Mouse (Mus musculus) kidney, embryonic 14.5 days (tissue): ENCODE measurements around the gene Tle3. TPM values are rescaled to one million over a fixed set of nuclear protein-coding genes. Genes with fewer than 3 reads are reported as not detected.

ENCODE experiments used
- ATAC-seq: fragments of 200-750 bp; cut with Nextera tagmentation; 2 replicates; pipeline ENCODE4 v1.8.0; 2017; ENCODE audit warnings: moderate number of reproducible peaks, mild to moderate bottlenecking, moderate TSS enrichment, moderate library complexity; ENCODE audit not compliant: low FRiP score, low TSS enrichment
- H3K27ac ChIP-seq: fragments of 300-500 bp; sonication (generic); 2 replicates; pipeline ENCODE4 v1.5.1; 2014; ENCODE audit warnings: low read depth, mild to moderate bottlenecking, low read length, moderate library complexity, mixed read lengths
- H3K27me3 ChIP-seq: fragments of 300-500 bp; sonication (generic); 2 replicates; pipeline ENCODE4 v1.6.1; 2014; ENCODE audit warnings: mild to moderate bottlenecking, low read length; ENCODE audit not compliant: control insufficient read depth, insufficient read depth
- H3K36me3 ChIP-seq: fragments of 300-500 bp; sonication (generic); 2 replicates; pipeline ENCODE4 v1.6.1; 2014; ENCODE audit warnings: low read length, mixed read lengths; ENCODE audit not compliant: control insufficient read depth, insufficient read depth
- H3K4me1 ChIP-seq: fragments of 300-500 bp; sonication (generic); 2 replicates; pipeline ENCODE4 v1.6.1; 2014; ENCODE audit warnings: low read length, mixed read lengths; ENCODE audit not compliant: control insufficient read depth, insufficient read depth
- H3K4me2 ChIP-seq: fragments of 300-500 bp; sonication (generic); replicated peaks from 2 replicates; pipeline ENCODE4 v1.6.1; 2014; ENCODE audit warnings: low read depth, mild to moderate bottlenecking, low read length
- H3K4me3 ChIP-seq: fragments of 300-500 bp; sonication (generic); 2 replicates; pipeline ENCODE4 v1.5.1; 2014; ENCODE audit warnings: mild to moderate bottlenecking, low read length
- H3K9ac ChIP-seq: fragments of 300-500 bp; sonication (generic); 2 replicates; pipeline ENCODE4 v1.6.1; 2014; ENCODE audit warnings: low read depth, mild to moderate bottlenecking, low read length, moderate library complexity
- H3K9me3 ChIP-seq: fragments of 300-500 bp; sonication (generic); 2 replicates; pipeline ENCODE4 v1.6.1; 2016; ENCODE audit warnings: low read length; ENCODE audit not compliant: control insufficient read depth
- WGBS: fragments of 180-500 bp; shearing (Covaris S2); extraction: QIAGEN DNeasy Blood & Tissue Kit; methylation state at CpG from one replicate; pipeline ENCODE4 v1.1.7; 2014; 5-methylcytosine and 5-hydroxymethylcytosine counted together
- polyA plus RNA-seq: library from polyadenylated mRNA; unstranded; fragments of >200 nt; fragmentation: Nextera tagmentation; extraction: Ambion mirVana; gene quantifications from 2 replicates; pipeline ENCODE4 v1.2.1, GENCODE M21; 2014

Gene Tle3
- polyA plus RNA-seq, 1 experiment from 2014 or later = 33.7 TPM

DNA sequence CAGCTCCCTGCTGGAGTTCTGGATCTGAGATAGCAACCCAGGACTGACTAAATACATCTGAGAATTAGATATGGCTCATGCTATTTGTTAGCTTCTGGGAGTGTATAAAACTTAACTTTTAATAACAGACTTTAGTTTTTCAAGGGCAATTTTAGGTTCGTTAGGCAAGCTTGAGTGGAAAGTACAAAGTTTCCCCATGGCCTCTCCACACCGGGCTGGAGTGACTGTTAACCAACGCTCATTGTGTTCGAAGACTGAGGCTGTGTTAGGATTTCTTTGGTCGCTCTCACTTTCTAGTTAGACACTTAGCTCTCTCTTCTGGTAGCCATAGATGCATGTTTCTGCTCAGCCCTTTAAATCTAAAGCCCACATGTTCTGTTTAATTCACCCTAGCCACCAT lies 21.7 kb downstream of the Tle3 start:
- no peak overlapping the region for H3K27ac ChIP-seq
- 91% methylated on average over 5 of the region's 5 CpGs for WGBS
- H3K36me3 ChIP-seq = peaks cover 61% of the 10 kb centered on the region
- no peak overlapping the region for H3K4me3 ChIP-seq
- H3K4me2 ChIP-seq = no peak overlapping the region
- 0 out of 2 replicates have a peak, but pooled peaks cover 3% of the 10 kb centered on the region for H3K27me3 ChIP-seq
- H3K9me3 ChIP-seq = no peaks in the 10 kb centered on the region
- no peak overlapping the region for H3K9ac ChIP-seq
- H3K4me1 ChIP-seq = peaks cover 35% of the 10 kb centered on the region
- ATAC-seq = no peak

DNA sequence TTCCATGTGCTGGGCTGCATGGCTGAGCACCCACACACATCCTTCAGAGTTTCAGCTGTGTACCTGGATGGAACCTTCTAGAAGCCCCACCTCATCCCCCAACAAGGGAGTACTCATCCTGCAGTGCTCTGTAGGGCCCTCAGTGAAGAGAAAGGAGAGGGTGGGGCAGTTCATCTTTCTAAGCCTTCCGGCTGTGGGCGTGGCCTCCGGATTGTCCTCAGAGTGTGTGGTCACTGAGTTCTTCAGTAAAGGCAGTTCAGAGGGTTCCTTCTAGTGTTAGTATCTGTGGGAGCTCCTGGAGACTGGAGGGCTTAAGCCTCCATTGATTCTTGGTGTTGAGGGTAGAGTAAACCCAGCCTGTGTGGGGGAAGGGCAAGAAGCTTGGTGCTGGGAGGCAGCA lies 22.9 kb downstream of the Tle3 start:
- Histone ChIP-seq H3K4me2 (no peak overlapping the region), H3K9ac (no peak overlapping the region), H3K36me3 (peaks cover 71% of the 10 kb centered on the region), H3K27ac (no peak overlapping the region), H3K4me3 (no peak overlapping the region), H3K4me1 (peaks cover 29% of the 10 kb centered on the region), H3K27me3 (0 out of 2 replicates have a peak, but pooled peaks cover 3% of the 10 kb centered on the region), H3K9me3 (no peaks in the 10 kb centered on the region)
- WGBS = 93% methylated on average over 3 of the region's 3 CpGs
- ATAC-seq = no peak

GRCm38 (mm10) chr9:61396474-61396873 lies 24.3 kb downstream of the Tle3 start:
- H3K27ac ChIP-seq = no peak overlapping the region
- no peaks in the 10 kb centered on the region for H3K9me3 ChIP-seq

DNA sequence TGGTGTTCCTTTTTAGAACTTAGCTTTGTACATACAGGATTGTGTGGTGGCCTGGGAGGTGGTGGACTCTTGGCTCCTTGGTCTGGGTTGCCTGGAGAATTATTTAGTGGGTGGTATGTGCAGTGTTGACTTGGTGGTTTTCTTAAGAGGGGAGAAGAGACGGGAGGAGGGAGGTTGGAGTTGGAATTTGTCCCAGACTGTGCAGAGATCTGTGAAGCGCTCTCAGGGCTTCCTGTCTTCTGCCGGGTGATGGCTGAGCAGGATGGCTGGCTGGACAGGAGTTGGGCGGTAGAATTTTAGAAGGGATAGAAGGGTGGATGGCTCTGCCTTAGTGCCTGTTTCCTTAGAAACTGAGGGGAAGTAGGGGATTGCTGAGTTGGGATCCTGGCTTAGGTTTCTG lies 25.0 kb downstream of the Tle3 start:
- no peak overlapping the region for H3K4me3 ChIP-seq
- no peak overlapping the region for H3K9ac ChIP-seq
- ATAC-seq = no peak
- H3K4me1 ChIP-seq = peaks cover 27% of the 10 kb centered on the region
- H3K4me2 ChIP-seq = no peak overlapping the region
- 0 out of 2 replicates have a peak, but pooled peaks cover 3% of the 10 kb centered on the region for H3K27me3 ChIP-seq
- H3K36me3 ChIP-seq = peaks cover 82% of the 10 kb centered on the region
- 56% methylated on average over 4 of the region's 4 CpGs for whole genome bisulfite sequencing
- H3K27ac ChIP-seq = no peak overlapping the region
- H3K9me3 ChIP-seq = no peaks in the 10 kb centered on the region

More at GRCm38 (mm10) chr9:61396474-61396873, 24.3 kb downstream of the Tle3 start:
- no peak overlapping the region for H3K4me3 ChIP-seq
- no peak overlapping the region for H3K4me2 ChIP-seq
- WGBS = 20% methylated on average over 13 of the region's 13 CpGs
- ATAC-seq = peak; percentile 70; the same call in 1 of the 2 replicates
- H3K36me3 ChIP-seq = peaks cover 76% of the 10 kb centered on the region
- peaks cover 32% of the 10 kb centered on the region for H3K4me1 ChIP-seq
- 0 out of 2 replicates have a peak, but pooled peaks cover 3% of the 10 kb centered on the region for H3K27me3 ChIP-seq
- no peak overlapping the region for H3K9ac ChIP-seq

- no peak for ATAC-seq
- peaks cover 26% of the 10 kb centered on the region for H3K4me1 ChIP-seq
Observed at GRCm38 (mm10) chr9:61398160-61398559, 26.0 kb downstream of the Tle3 start.

GRCm38 (mm10) chr9:61400132-61400531 lies 28.0 kb downstream of the Tle3 start:
- H3K36me3 ChIP-seq = peaks cover 77% of the 10 kb centered on the region
- no peak for ATAC-seq
- H3K4me3 ChIP-seq = no peak overlapping the region
- no peak overlapping the region for H3K4me2 ChIP-seq
- no peak overlapping the region for H3K9ac ChIP-seq
- 0 out of 2 replicates have a peak, but pooled peaks cover 3% of the 10 kb centered on the region for H3K27me3 ChIP-seq
- H3K9me3 ChIP-seq = no peaks in the 10 kb centered on the region
- no peak overlapping the region for H3K27ac ChIP-seq
- H3K4me1 ChIP-seq = peaks cover 46% of the 10 kb centered on the region
- 96% methylated on average over 7 of the region's 7 CpGs for WGBS

More at GRCm38 (mm10) chr9:61398160-61398559, 26.0 kb downstream of the Tle3 start:
- H3K4me2 ChIP-seq = no peak overlapping the region
- H3K4me3 ChIP-seq = no peak overlapping the region
- 81% methylated on average over 9 of the region's 9 CpGs for WGBS
- H3K9me3 ChIP-seq = no peaks in the 10 kb centered on the region
- H3K9ac ChIP-seq = no peak overlapping the region
- H3K27ac ChIP-seq = no peak overlapping the region
- H3K36me3 ChIP-seq = peaks cover 90% of the 10 kb centered on the region
- 0 out of 2 replicates have a peak, but pooled peaks cover 3% of the 10 kb centered on the region for H3K27me3 ChIP-seq

DNA sequence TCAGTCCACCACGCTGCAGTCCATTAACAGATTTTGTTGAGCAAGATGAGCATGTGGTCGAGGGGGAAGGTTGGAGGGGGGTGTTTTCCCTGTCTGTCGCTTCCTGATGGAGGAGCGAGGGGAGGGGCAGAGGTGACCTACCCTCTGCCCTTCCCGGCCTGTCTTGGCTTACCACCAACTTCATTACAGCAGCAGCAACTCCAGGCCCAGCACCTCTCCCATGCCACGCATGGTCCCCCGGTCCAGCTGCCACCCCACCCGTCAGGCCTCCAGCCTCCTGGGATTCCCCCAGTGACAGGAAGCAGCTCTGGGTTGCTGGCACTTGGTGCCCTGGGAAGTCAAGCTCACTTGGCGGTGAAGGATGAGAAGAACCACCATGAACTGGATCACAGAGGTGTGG lies 29.5 kb downstream of the Tle3 start:
- no peaks in the 10 kb centered on the region for H3K9me3 ChIP-seq
- H3K4me2 ChIP-seq = no peak overlapping the region
- 0 out of 2 replicates have a peak, but pooled peaks cover 3% of the 10 kb centered on the region for H3K27me3 ChIP-seq
- H3K4me3 ChIP-seq = no peak overlapping the region
- H3K4me1 ChIP-seq = peaks cover 44% of the 10 kb centered on the region
- H3K27ac ChIP-seq = no peak overlapping the region
- no peak for ATAC-seq
- H3K36me3 ChIP-seq = peaks cover 73% of the 10 kb centered on the region
- H3K9ac ChIP-seq = no peak overlapping the region
- 62% methylated on average over 9 of the region's 9 CpGs for WGBS

- H3K4me2 ChIP-seq = no peak overlapping the region
- H3K4me3 ChIP-seq = no peak overlapping the region
- WGBS = 88% methylated on average over 4 of the region's 4 CpGs
- no peaks in the 10 kb centered on the region for H3K9me3 ChIP-seq
- H3K9ac ChIP-seq = no peak overlapping the region
- H3K27me3 ChIP-seq = 0 out of 2 replicates have a peak, but pooled peaks cover 3% of the 10 kb centered on the region
- no peak for ATAC-seq
- H3K36me3 ChIP-seq = peaks cover 76% of the 10 kb centered on the region
- peaks cover 37% of the 10 kb centered on the region for H3K4me1 ChIP-seq
- H3K27ac ChIP-seq = no peak overlapping the region
Observed at GRCm38 (mm10) chr9:61402268-61402667, 30.1 kb downstream of the Tle3 start.

- Histone ChIP-seq H3K27ac (no peak overlapping the region), H3K27me3 (0 out of 2 replicates have a peak, but pooled peaks cover 2% of the 10 kb centered on the region), H3K9me3 (no peaks in the 10 kb centered on the region), H3K4me3 (no peak overlapping the region), H3K9ac (no peak overlapping the region), H3K36me3 (peaks cover 77% of the 10 kb centered on the region), H3K4me2 (no peak overlapping the region), H3K4me1 (peaks cover 36% of the 10 kb centered on the region)
- no peak for ATAC-seq
- WGBS = 83% methylated on average over 5 of the region's 5 CpGs
Observed at GRCm38 (mm10) chr9:61402716-61403115, 30.6 kb downstream of the Tle3 start.
